Mouse (Mus musculus) kidney, postnatal 0 days (tissue): ENCODE data around the gene Dmpk. TPM values are rescaled to one million over a fixed set of nuclear protein-coding genes. Genes with fewer than 3 reads are reported as not detected.

Source experiments
- ATAC-seq: fragments of 200-750 bp; cut with Nextera tagmentation; replicated peaks from 2 replicates; pipeline ENCODE4 v1.8.0; 2017; ENCODE audit warnings: low read depth, moderate number of reproducible peaks, moderate TSS enrichment, moderate library complexity; ENCODE audit not compliant: low FRiP score
- DNase-seq: peaks from one replicate; pipeline ENCODE4 v3.0.0-alpha.2; 2016; ENCODE audit warnings: low spot score
- H3K27ac ChIP-seq: fragments of 300-500 bp; sonication (generic); 2 replicates; pipeline ENCODE4 v1.5.1; 2014; ENCODE audit warnings: mild to moderate bottlenecking
- H3K27me3 ChIP-seq: fragments of 300-500 bp; sonication (generic); 2 replicates; pipeline ENCODE4 v1.6.1; 2014; ENCODE audit warnings: low read length, mixed read lengths; ENCODE audit not compliant: insufficient read depth
- H3K36me3 ChIP-seq: fragments of 300-500 bp; sonication (generic); 2 replicates; pipeline ENCODE4 v1.6.1; 2014; ENCODE audit warnings: low read length, mixed read lengths; ENCODE audit not compliant: insufficient read depth
- H3K4me1 ChIP-seq: fragments of 300-500 bp; sonication (generic); replicated peaks from 2 replicates; pipeline ENCODE4 v1.6.1; 2014; ENCODE audit warnings: antibody characterized with exemption, low read length, mixed read lengths; ENCODE audit not compliant: insufficient read depth
- H3K4me2 ChIP-seq: fragments of 300-500 bp; sonication (generic); 2 replicates; pipeline ENCODE4 v1.6.1; 2014; ENCODE audit warnings: mild to moderate bottlenecking, low read length, moderate library complexity, mixed read lengths
- H3K4me3 ChIP-seq: fragments of 300-500 bp; sonication (generic); replicated peaks from 2 replicates; pipeline ENCODE4 v1.5.1; 2014; ENCODE audit warnings: low read depth, low read length
- H3K9ac ChIP-seq: fragments of 300-500 bp; sonication (generic); 2 replicates; pipeline ENCODE4 v1.6.1; 2014; ENCODE audit warnings: low read depth, low read length
- H3K9me3 ChIP-seq: fragments of 300-500 bp; sonication (generic); replicated peaks from 2 replicates; pipeline ENCODE4 v1.6.1; 2016; ENCODE audit warnings: low read length, inconsistent platforms, mixed read lengths
- CTCF ChIP-seq: IDR thresholded peaks from 2 replicates; pipeline ENCODE4 v1.5.1; 2016; ENCODE audit warnings: antibody characterized with exemption, low read depth, mild to moderate bottlenecking, moderate library complexity
- WGBS: fragments of 180-500 bp; shearing (Covaris S2); extraction: QIAGEN DNeasy Blood & Tissue Kit; methylation state at CpG from one replicate; pipeline ENCODE4 v1.1.7; 2014; 5-methylcytosine and 5-hydroxymethylcytosine counted together
- microRNA-seq: library from miRNA; unstranded; fragments of <30 nt; microRNA quantifications from one replicate; pipeline ENCODE4, GENCODE M21; 2016
- polyA plus RNA-seq: library from polyadenylated mRNA; unstranded; fragments of >200 nt; fragmentation: Nextera tagmentation; extraction: Ambion mirVana; gene quantifications from 2 replicates; pipeline ENCODE4 v1.2.1, GENCODE M21; 2015

Gene Dmpk
- polyA plus RNA-seq, 1 experiment from 2014 or later, result 11.6 TPM

DNA sequence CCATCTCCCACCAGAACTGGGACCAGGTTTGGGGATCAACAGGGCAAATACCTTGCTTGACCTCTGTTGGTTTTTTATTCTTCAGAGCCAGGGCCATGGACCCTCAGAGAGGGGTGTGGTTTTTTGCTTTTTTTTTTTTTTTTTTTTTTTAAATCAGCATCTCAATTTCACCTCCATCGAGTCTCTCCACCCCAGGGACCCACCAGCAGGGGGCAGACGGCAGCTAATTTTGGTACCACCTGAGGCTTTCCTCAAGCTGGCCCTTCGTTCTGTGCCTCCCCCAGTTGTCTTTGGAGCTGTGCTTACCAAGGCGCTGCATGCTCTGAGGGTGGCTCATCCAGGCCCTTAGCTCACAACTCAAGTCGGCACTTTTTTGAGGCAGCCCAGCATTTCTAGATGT, 53.7 kb downstream of the Dmpk start:
- no peak overlapping the region for H3K4me2 ChIP-seq
- no peaks in the 10 kb centered on the region for H3K4me1 ChIP-seq
- TF ChIP-seq CTCF, result peak; percentile 67
- H3K9me3 ChIP-seq, result no peaks in the 10 kb centered on the region
- H3K4me3 ChIP-seq, result no peak overlapping the region
- ATAC-seq, result no peak
- H3K27ac ChIP-seq, result no peak overlapping the region
- 39% methylated on average over 5 of the region's 5 CpGs for WGBS
- DNase-seq, result peak; percentile 60
- no peak overlapping the region for H3K9ac ChIP-seq
- peaks cover 47% of the 10 kb centered on the region for H3K36me3 ChIP-seq
- H3K27me3 ChIP-seq, result no peaks in the 10 kb centered on the region

Small RNAs within 50 kb of the gene (microRNA-seq; reads per million reads assigned to microRNA genes)
- gene Mir3100, result not detected

Other genes starting within 250 kb of the Dmpk start
- gene Mill2, start 243.9 kb upstream of the Dmpk start, polyA plus RNA-seq, result 2.0 and 2.5 TPM in 2 replicates
- 2.6 and 3.2 TPM in 2 replicates for gene Pglyrp1, start 212.5 kb upstream of the Dmpk start, polyA plus RNA-seq
- 22.4 and 26.3 TPM in 2 replicates for gene Ccdc61, start 173.4 kb upstream of the Dmpk start, polyA plus RNA-seq
- gene Nova2, start 158.0 kb upstream of the Dmpk start, polyA plus RNA-seq, result 0.55 and 0.58 TPM in 2 replicates
- gene Nanos2, start 96.4 kb upstream of the Dmpk start, polyA plus RNA-seq, result 0.09 TPM in 1 of 2 replicates, not detected in the other
- gene Mypop, start 92.6 kb upstream of the Dmpk start, polyA plus RNA-seq, result 3.3 and 3.6 TPM in 2 replicates
- 15.2 and 17.3 TPM in 2 replicates for gene Irf2bp1, start 79.8 kb upstream of the Dmpk start, polyA plus RNA-seq
- 0.53 and 0.57 TPM in 2 replicates for gene Foxa3, start 60.3 kb upstream of the Dmpk start, polyA plus RNA-seq
- gene Sympk, start 59.5 kb upstream of the Dmpk start, polyA plus RNA-seq, result 16.6 and 17.6 TPM in 2 replicates
- gene Rsph6a, start 29.2 kb upstream of the Dmpk start, polyA plus RNA-seq, result not detected in 2 replicates
- gene Dmwd, start 7.6 kb upstream of the Dmpk start, polyA plus RNA-seq, result 12.2 and 16.9 TPM in 2 replicates
- gene Six5, start 10.7 kb downstream of the Dmpk start, polyA plus RNA-seq, result 7.6 and 7.9 TPM in 2 replicates
- 2.0 TPM in 2 replicates for gene Gm4969, start 34.5 kb downstream of the Dmpk start, polyA plus RNA-seq
- gene Fbxo46, start 36.0 kb downstream of the Dmpk start, polyA plus RNA-seq, result 12.1 and 13.0 TPM in 2 replicates
- gene Qpctl, start 65.4 kb downstream of the Dmpk start, polyA plus RNA-seq, result 13.3 and 15.4 TPM in 2 replicates
- gene Snrpd2, start 65.9 kb downstream of the Dmpk start, polyA plus RNA-seq, result 119 and 127 TPM in 2 replicates
- 0.08 and 0.09 TPM in 2 replicates for gene Gipr, start 82.3 kb downstream of the Dmpk start, polyA plus RNA-seq
- gene Eml2, start 92.6 kb downstream of the Dmpk start, polyA plus RNA-seq, result 10.6 and 13.1 TPM in 2 replicates
- 5.1 and 5.2 TPM in 2 replicates for gene Gpr4, start 128.7 kb downstream of the Dmpk start, polyA plus RNA-seq
- gene Opa3, start 144.5 kb downstream of the Dmpk start, polyA plus RNA-seq, result 30.4 and 30.5 TPM in 2 replicates
- gene Vasp, start 188.0 kb downstream of the Dmpk start, polyA plus RNA-seq, result 89.4 and 94.4 TPM in 2 replicates
- 0.18 TPM in 1 of 2 replicates, not detected in the other for gene Ppm1n, start 196.2 kb downstream of the Dmpk start, polyA plus RNA-seq
- 7.3 and 7.4 TPM in 2 replicates for gene Rtn2, start 198.8 kb downstream of the Dmpk start, polyA plus RNA-seq
- gene Fosb, start 226.2 kb downstream of the Dmpk start, polyA plus RNA-seq, result 0.11 TPM in 2 replicates